Mouse (Mus musculus) limb, embryonic 12.5 days (tissue): Measurements from ENCODE around the gene Uox. TPM values are rescaled to one million over a fixed set of nuclear protein-coding genes. Genes with fewer than 3 reads are reported as not detected.

Experiments
- ATAC-seq: fragments of 200-750 bp; cut with Nextera tagmentation; 2 replicates; pipeline ENCODE4 v1.8.0; 2017; ENCODE audit warnings: low read depth, moderate TSS enrichment; ENCODE audit not compliant: insufficient number of reproducible peaks, insufficient read depth, low FRiP score, low TSS enrichment
- H3K27ac ChIP-seq: fragments of 300-500 bp; sonication (generic); 2 replicates; pipeline ENCODE4 v1.5.1; 2016; ENCODE audit warnings: mild to moderate bottlenecking, moderate library complexity
- H3K27me3 ChIP-seq: fragments of 300-500 bp; sonication (generic); 2 replicates; pipeline ENCODE4 v1.6.1; 2016; ENCODE audit warnings: mild to moderate bottlenecking, moderate library complexity
- H3K36me3 ChIP-seq: fragments of 300-500 bp; sonication (generic); 2 replicates; pipeline ENCODE4 v1.6.1; 2016; ENCODE audit warnings: mild to moderate bottlenecking, moderate library complexity
- H3K4me1 ChIP-seq: fragments of 300-500 bp; sonication (generic); replicated peaks from 2 replicates; pipeline ENCODE4 v1.6.1; 2016
- H3K4me2 ChIP-seq: fragments of 300-500 bp; sonication (generic); 2 replicates; pipeline ENCODE4 v1.6.1; 2016; ENCODE audit warnings: mild to moderate bottlenecking, moderate library complexity
- H3K4me3 ChIP-seq: fragments of 300-500 bp; sonication (generic); replicated peaks from 2 replicates; pipeline ENCODE4 v1.5.1; 2016; ENCODE audit warnings: mild to moderate bottlenecking
- H3K9ac ChIP-seq: fragments of 300-500 bp; sonication (generic); replicated peaks from 2 replicates; pipeline ENCODE4 v1.6.1; 2016; ENCODE audit warnings: mild to moderate bottlenecking, moderate library complexity
- H3K9me3 ChIP-seq: fragments of 300-500 bp; sonication (generic); 2 replicates; pipeline ENCODE4 v1.6.1; 2016; ENCODE audit warnings: mild to moderate bottlenecking, moderate library complexity
- WGBS: fragments of 180-500 bp; shearing (Covaris S2); methylation state at CpG from one replicate; pipeline ENCODE4 v1.1.7; 2016; 5-methylcytosine and 5-hydroxymethylcytosine counted together
- polyA plus RNA-seq: library from polyadenylated mRNA; unstranded; fragments of >200 nt; fragmentation: Nextera tagmentation; extraction: Ambion mirVana; gene quantifications from 2 replicates; pipeline ENCODE4 v1.2.1, GENCODE M21; 2016

The Uox gene
- polyA plus RNA-seq, 1 experiment from 2014 or later = not detected

DNA sequence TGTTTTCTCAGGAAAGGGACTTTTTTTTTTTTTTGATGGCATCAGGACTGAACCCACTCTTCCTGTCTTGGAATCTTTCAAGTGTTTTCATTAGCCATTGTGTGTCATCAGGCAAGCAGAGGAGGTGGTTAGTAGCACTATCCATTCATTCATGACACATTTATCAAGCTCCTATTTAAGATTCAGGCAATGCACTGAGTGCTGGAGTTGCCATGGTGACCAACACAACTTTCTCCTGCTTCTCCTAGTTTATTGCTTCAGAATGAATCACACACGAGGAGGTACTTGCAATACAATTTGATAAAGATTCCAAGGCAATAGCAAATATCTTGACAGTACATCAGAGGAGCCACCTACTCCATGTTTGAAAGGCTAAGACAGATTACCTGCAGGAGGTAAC, 37.1 kb downstream of the Uox start:
- Histone ChIP-seq H3K36me3 (no peaks in the 10 kb centered on the region), H3K9me3 (no peaks in the 10 kb centered on the region), H3K4me1 (no peaks in the 10 kb centered on the region), H3K27ac (no peak overlapping the region), H3K27me3 (no peaks in the 10 kb centered on the region), H3K4me3 (no peak overlapping the region), H3K4me2 (no peak overlapping the region), H3K9ac (no peak overlapping the region)
- no peak for ATAC-seq
- WGBS = 48% methylated on average over 1 of the region's 1 CpGs

DNA sequence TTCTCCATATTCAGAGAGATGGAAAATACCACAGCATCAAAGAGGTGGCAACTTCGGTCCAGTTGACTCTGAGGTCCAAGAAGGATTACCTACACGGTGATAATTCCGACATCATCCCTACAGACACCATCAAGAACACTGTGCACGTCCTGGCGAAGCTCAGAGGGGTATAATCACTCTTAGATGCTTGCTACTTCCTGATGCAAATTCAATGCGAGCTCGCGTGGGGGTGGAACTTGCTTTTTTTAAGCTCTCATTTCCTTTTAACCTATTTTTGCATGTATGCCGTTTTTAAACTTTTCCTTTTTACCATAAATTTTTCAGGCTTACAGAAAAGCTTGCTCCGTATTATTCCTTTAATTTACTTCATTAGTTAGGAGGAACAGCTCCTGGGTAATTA, 40.1 kb downstream of the Uox start:
- Histone ChIP-seq H3K27ac (no peak overlapping the region), H3K9ac (no peak overlapping the region), H3K4me2 (no peak overlapping the region), H3K36me3 (no peaks in the 10 kb centered on the region), H3K27me3 (no peaks in the 10 kb centered on the region), H3K9me3 (no peaks in the 10 kb centered on the region), H3K4me1 (no peaks in the 10 kb centered on the region), H3K4me3 (no peak overlapping the region)
- no peak for ATAC-seq
- 85% methylated on average over 10 of the region's 10 CpGs for WGBS

- Histone ChIP-seq H3K36me3 (no peaks in the 10 kb centered on the region), H3K9me3 (no peaks in the 10 kb centered on the region), H3K4me2 (no peak overlapping the region), H3K27ac (no peak overlapping the region), H3K4me1 (no peaks in the 10 kb centered on the region), H3K4me3 (no peak overlapping the region), H3K27me3 (no peaks in the 10 kb centered on the region), H3K9ac (no peak overlapping the region)
- no peak for ATAC-seq
- 86% methylated on average over 4 of the region's 4 CpGs for WGBS
Observed at GRCm38 (mm10) chr3:146611261-146611660, 41.0 kb downstream of the Uox start.

DNA sequence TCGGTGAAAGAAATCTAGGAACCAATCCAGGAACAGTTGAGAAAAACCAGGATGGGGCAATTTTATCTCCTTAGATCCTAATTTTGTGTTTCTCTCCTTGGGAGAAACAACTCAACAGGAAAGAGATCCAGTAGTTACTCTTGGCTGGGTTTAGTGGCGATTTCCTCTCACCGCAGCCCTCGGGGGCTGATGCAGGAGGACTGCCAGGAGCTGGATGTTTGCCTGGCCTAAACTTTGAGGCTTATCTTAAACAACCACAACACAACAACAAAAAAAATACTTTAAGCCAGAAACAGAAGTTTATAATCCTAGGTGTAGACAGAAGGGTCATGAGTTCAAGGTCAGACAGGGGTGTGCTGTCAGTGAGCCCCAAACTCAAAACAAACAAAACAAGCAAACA, 41.6 kb downstream of the Uox start:
- 88% methylated on average over 4 of the region's 4 CpGs for WGBS
- H3K4me2 ChIP-seq = no peak overlapping the region
- no peaks in the 10 kb centered on the region for H3K9me3 ChIP-seq
- no peak for ATAC-seq
- no peak overlapping the region for H3K27ac ChIP-seq
- no peaks in the 10 kb centered on the region for H3K4me1 ChIP-seq
- no peak overlapping the region for H3K4me3 ChIP-seq
- H3K9ac ChIP-seq = no peak overlapping the region
- H3K36me3 ChIP-seq = no peaks in the 10 kb centered on the region
- H3K27me3 ChIP-seq = no peaks in the 10 kb centered on the region

GRCm38 (mm10) chr3:146615496-146615895, 45.3 kb downstream of the Uox start, which contains the start of gene Dnase2b:
TSS of gene Dnase2b (minus strand) at chr3:146615596.
- no peaks in the 10 kb centered on the region for H3K36me3 ChIP-seq
- H3K4me3 ChIP-seq = no peak within 1 kb of the TSS
- no peak within 1 kb of the TSS for H3K9ac ChIP-seq
- H3K27ac ChIP-seq = no peak within 1 kb of the TSS
- 88% methylated on average over 4 of the region's 4 CpGs for WGBS
- no peak for ATAC-seq
- H3K4me2 ChIP-seq = no peak within 1 kb of the TSS
- H3K4me1 ChIP-seq = no peaks in the 10 kb centered on the region
- H3K9me3 ChIP-seq = no peaks in the 10 kb centered on the region
- no peaks in the 10 kb centered on the region for H3K27me3 ChIP-seq

- no peaks in the 10 kb centered on the region for H3K4me1 ChIP-seq
- no peak for ATAC-seq
- 68% methylated on average over 5 of the region's 5 CpGs for whole genome bisulfite sequencing
- H3K9me3 ChIP-seq = no peaks in the 10 kb centered on the region
- H3K27ac ChIP-seq = no peak overlapping the region
- H3K36me3 ChIP-seq = no peaks in the 10 kb centered on the region
- no peak overlapping the region for H3K4me2 ChIP-seq
- no peaks in the 10 kb centered on the region for H3K27me3 ChIP-seq
- H3K9ac ChIP-seq = no peak overlapping the region
- H3K4me3 ChIP-seq = no peak overlapping the region
Observed at GRCm38 (mm10) chr3:146616533-146617283, 46.5 kb downstream of the Uox start.

DNA sequence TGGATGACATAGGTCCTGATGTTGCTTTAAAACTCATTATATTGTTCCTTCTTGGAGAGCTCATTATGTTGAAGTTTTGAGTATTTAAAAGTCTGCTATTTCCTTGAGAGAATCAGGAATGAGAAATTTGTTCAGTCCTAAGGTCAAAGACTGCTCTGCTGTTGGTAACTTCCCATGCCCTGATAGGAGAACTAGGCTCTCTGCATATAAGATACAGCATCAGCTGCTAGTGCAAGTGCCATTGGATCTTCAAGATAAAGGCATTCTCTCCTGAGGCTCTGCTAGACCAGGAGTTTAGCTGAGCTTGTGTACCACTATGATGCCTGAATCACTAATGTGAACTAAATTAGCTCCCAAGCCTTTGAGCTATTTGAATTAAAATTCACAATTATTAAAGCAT, 47.7 kb downstream of the Uox start:
- no peaks in the 10 kb centered on the region for H3K9me3 ChIP-seq
- H3K4me3 ChIP-seq = no peak overlapping the region
- no peaks in the 10 kb centered on the region for H3K4me1 ChIP-seq
- no peaks in the 10 kb centered on the region for H3K27me3 ChIP-seq
- H3K4me2 ChIP-seq = no peak overlapping the region
- no peak overlapping the region for H3K27ac ChIP-seq
- no peak overlapping the region for H3K9ac ChIP-seq
- no peak for ATAC-seq
- no peaks in the 10 kb centered on the region for H3K36me3 ChIP-seq

DNA sequence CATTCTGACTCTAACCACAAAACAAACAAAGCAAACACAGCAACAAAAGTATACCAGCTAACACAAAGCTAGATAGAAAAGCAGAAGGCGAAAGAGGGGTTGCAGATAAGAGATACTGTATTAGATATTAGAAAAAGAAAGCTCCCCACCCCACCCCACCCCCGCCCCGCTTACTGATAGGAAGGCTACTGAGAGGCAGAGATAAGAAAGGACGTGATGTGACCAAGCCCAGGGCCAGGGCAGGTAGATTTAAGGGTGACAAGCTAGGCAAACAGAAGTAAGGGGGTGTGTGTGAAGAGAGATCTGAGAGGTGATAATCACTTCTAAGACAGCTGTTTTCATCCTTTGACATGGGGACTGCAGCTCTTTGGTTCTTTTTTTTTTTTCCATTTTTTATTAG, 48.1 kb downstream of the Uox start:
- H3K9ac ChIP-seq = no peak overlapping the region
- no peaks in the 10 kb centered on the region for H3K36me3 ChIP-seq
- H3K4me1 ChIP-seq = no peaks in the 10 kb centered on the region
- ATAC-seq = no peak
- H3K27me3 ChIP-seq = no peaks in the 10 kb centered on the region
- H3K27ac ChIP-seq = no peak overlapping the region
- 75% methylated on average over 4 of the region's 4 CpGs for WGBS
- H3K4me3 ChIP-seq = no peak overlapping the region
- H3K4me2 ChIP-seq = no peak overlapping the region
- no peaks in the 10 kb centered on the region for H3K9me3 ChIP-seq

- no peak overlapping the region for H3K4me2 ChIP-seq
- ATAC-seq = no peak
- H3K9me3 ChIP-seq = no peaks in the 10 kb centered on the region
- no peaks in the 10 kb centered on the region for H3K36me3 ChIP-seq
- H3K4me3 ChIP-seq = no peak overlapping the region
- 89% methylated on average over 10 of the region's 10 CpGs for WGBS
- no peaks in the 10 kb centered on the region for H3K27me3 ChIP-seq
- H3K9ac ChIP-seq = no peak overlapping the region
- H3K4me1 ChIP-seq = no peaks in the 10 kb centered on the region
- no peak overlapping the region for H3K27ac ChIP-seq
Observed at GRCm38 (mm10) chr3:146620101-146620500, 49.9 kb downstream of the Uox start.

- H3K9ac ChIP-seq = no peak overlapping the region
- 90% methylated on average over 14 of the region's 14 CpGs for WGBS
- H3K4me2 ChIP-seq = no peak overlapping the region
- no peaks in the 10 kb centered on the region for H3K4me1 ChIP-seq
- no peak overlapping the region for H3K4me3 ChIP-seq
- no peaks in the 10 kb centered on the region for H3K9me3 ChIP-seq
- H3K36me3 ChIP-seq = no peaks in the 10 kb centered on the region
- no peaks in the 10 kb centered on the region for H3K27me3 ChIP-seq
- ATAC-seq = no peak
- no peak overlapping the region for H3K27ac ChIP-seq
Observed at GRCm38 (mm10) chr3:146620555-146621249, 50.5 kb downstream of the Uox start.

DNA sequence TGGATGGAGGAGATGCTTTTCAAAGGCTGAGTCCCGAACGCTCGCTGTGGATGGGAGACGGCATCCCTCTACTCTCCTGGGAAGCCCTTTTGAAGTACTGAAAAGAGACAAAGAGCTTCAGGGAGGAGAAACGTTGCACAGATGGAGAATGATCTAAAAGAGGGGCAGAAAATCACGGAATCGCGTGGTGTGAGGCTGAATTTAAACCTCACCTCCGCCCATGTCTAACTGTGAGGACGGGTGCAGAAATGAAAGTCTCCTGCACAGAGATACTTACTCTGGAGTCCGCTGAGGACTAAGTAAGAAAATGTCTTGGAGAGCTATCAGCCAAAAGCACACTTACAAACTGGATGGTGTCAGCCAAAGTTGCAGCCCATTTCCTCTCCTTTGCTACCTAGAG, 51.7 kb downstream of the Uox start:
- Histone ChIP-seq H3K4me2 (no peak overlapping the region), H3K4me1 (no peaks in the 10 kb centered on the region), H3K27ac (no peak overlapping the region), H3K4me3 (no peak overlapping the region), H3K9me3 (no peaks in the 10 kb centered on the region), H3K36me3 (no peaks in the 10 kb centered on the region), H3K9ac (no peak overlapping the region), H3K27me3 (no peaks in the 10 kb centered on the region)
- WGBS = 86% methylated on average over 11 of the region's 11 CpGs
- no peak for ATAC-seq

- Histone ChIP-seq H3K4me3 (no peak overlapping the region), H3K9ac (no peak overlapping the region), H3K36me3 (no peaks in the 10 kb centered on the region), H3K9me3 (no peaks in the 10 kb centered on the region), H3K27ac (no peak overlapping the region), H3K27me3 (no peaks in the 10 kb centered on the region), H3K4me1 (no peaks in the 10 kb centered on the region), H3K4me2 (no peak overlapping the region)
- ATAC-seq = no peak
- WGBS = 94% methylated on average over 4 of the region's 4 CpGs
Observed at GRCm38 (mm10) chr3:146625766-146626165, 55.5 kb downstream of the Uox start.
